Mouse (Mus musculus) B cell, adult 62 days (primary cell): Measurements from ENCODE around the gene Pdcl. TPM values are rescaled to one million over a fixed set of nuclear protein-coding genes. Genes with fewer than 3 reads are reported as not detected.

Experiments used
- total RNA-seq: library from RNA; stranded (reverse); gene quantifications from 4 replicates; pipeline ENCODE4 v1.2.4, GENCODE M21; 2023

The Pdcl gene
- total RNA-seq: 27.3 to 37.4 TPM (median 34.6 TPM) in 4 replicates

DNA sequence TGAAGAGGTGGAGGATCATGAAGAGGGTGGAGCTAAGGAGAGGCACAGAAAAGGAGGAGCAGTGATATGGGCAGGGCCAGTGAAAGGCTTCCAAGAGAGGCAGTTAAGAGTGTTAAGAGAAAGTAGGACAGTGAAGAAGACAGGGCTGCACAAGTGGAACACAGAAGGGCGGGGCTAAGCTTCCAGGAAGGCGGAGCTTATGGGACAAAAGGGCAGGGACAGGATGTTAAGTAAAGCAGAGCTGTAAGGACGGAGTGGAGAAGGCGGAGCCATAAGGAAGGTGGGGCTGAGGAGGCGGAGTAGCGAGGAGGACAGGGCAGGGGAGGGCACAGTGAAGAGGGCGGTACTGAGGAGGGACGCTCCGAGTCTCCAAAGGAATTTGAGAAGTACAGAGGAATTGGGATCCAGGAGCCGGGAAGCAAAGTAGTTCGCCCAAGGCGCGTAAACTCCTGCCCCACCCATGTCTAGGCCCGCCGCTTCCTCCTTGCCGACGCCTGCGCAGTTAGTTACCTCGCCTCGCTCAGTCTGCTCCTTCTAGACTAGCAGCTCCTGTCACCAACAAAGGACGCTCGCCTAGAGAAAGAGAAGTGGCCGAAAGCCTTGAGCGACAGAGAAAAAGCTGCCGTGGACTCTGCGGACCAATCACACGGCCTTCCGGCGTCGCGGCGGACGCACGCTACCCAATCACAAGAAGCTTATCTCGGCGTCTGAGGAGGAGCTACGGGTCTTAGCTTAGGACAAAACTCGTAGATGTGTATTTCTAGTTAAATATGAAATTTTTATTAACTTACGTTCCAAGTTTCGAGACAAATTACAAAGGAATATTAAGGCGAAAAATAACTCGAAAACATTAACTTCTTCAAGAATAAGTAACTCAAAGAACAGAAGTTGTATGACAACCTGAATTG is at the start of gene Pdcl:
Gene Pdcl (minus strand): TSS at position 700 of the 908 bp plus-strand sequence.

DNA sequence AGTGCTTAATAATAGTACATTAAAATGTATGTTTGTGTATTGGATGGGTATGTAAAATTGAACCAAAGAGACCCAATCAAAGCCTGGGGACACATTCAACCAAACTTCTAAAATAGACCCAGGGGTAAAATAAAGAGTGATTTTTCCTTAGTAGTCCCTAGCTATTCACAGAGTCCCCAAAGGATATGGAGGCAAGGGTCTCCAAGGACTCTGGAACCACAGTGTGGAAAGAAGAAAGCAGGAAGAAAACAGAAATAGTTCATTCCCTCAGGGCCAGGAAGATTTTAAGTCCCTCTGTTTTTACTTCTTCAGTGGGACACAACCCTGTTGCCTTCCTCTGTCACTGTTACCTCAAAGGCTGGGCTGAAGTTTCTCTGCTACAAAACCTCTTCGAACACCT is 32.9 kb downstream of the Pdcl start, which contains the start of gene Olfr368:
Gene Olfr368 (plus strand): TSS at position 301 of the 400 bp plus-strand sequence.

Other genes starting within 250 kb of the Pdcl start
- gene Olfr362, start 241.4 kb downstream of the Pdcl start, total RNA-seq: not detected in 4 replicates
- gene Olfr364-ps1, start 220.0 kb downstream of the Pdcl start, total RNA-seq: not detected in 4 replicates
- gene Olfr365, start 171.1 kb downstream of the Pdcl start, total RNA-seq: not detected in 4 replicates
- gene Olfr366, start 147.8 kb downstream of the Pdcl start, total RNA-seq: not detected in 4 replicates
- gene Olfr368, start 32.8 kb downstream of the Pdcl start, total RNA-seq: not detected in 4 replicates
- gene Rc3h2, start 63.6 kb upstream of the Pdcl start, total RNA-seq: 53.9 to 72.5 TPM (median 60.4 TPM) in 4 replicates
- 3.8 to 5.1 TPM (median 3.9 TPM) in 4 replicates for gene Zbtb26, start 83.8 kb upstream of the Pdcl start, total RNA-seq
- 17.0 to 20.2 TPM (median 17.8 TPM) in 4 replicates for gene Zbtb6, start 83.8 kb upstream of the Pdcl start, total RNA-seq
- 45.3 to 48.3 TPM (median 46.2 TPM) in 4 replicates for gene Rabgap1, start 83.9 kb upstream of the Pdcl start, total RNA-seq
- gene Gpr21, start 157.0 kb upstream of the Pdcl start, total RNA-seq: 3.2 to 4.2 TPM (median 3.6 TPM) in 4 replicates